Mouse (Mus musculus) layer of hippocampus, adult 11-12 months (tissue): ENCODE measurements around the gene CT030661.1.
A peak's percentile ranks its signal among the peaks of the same experiment; 100 is the strongest.
"Not testable (repeated sequence)": the region's sequence is repeated elsewhere in the genome, so short reads cannot be mapped to it uniquely, and the experiment has no call there.

Source experiments
- DNase-seq: peaks from one replicate; pipeline ENCODE4 v3.0.0; 2022; ENCODE audit warnings: low spot score

CT030661.1 gene

DNA sequence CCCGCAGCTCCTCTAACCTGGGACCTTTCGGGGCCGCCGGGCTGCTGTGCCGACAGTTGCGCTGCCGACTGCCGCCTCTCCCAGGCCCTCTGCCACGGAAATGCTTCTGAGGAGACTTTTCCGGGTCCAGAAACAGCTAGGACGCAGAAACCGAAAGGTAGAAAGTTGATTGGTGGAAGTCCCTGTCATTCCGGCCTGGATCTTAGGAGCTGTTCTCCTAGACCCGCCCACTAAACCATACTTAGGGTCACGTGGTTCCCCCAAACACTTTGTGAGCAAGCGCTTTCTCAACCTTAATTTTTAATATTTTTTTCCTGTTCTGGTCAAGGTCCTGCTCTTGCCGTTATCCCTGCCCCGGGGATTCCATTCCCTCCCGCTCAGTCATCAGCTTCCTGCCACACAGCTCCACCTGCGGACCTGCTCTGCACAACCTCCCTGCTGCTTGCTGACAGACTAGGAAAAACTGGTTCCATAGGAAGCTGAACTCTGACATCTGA is at the start of gene CT030661.1:
Gene CT030661.1 (minus strand): TSS at position 108 of the 497 bp plus-strand sequence.
- DNase-seq: peak; percentile 96

DNA sequence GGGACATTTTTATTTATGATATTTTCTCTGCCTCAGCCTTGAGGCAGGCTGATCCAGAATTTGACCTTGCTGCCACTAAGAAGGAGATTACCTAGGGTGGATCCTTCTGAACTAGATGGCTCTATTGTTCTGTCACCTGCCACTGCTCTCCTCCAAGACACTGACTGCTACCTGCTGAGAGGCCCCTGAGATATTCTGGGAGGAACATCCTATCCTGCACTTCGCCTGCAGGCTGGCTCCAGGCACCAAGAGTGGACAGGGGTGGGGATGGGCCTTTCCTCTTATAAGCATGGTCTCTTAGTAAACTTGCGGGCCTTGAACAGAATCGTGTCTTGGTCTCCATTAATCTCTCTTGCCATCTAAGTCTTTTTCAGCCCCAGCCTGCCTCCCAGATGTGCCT is 49.3 kb upstream of the CT030661.1 start:
- DNase-seq: no peak

GRCm38 (mm10) chr17:22361101-22361781 is 46.6 kb upstream of the CT030661.1 start, which contains the start of the genes Zfp944 and Zfp758:
TSS of gene Zfp944 (minus strand) at chr17:22361400.
TSS of gene Zfp758 (plus strand) at chr17:22361453.
- DNase-seq: peak; percentile 28

- DNase-seq: no peak
Measured at GRCm38 (mm10) chr17:22360572-22360971, 45.9 kb upstream of the CT030661.1 start.

GRCm38 (mm10) chr17:22352794-22353193 is 38.2 kb upstream of the CT030661.1 start:
- peak; percentile 44 for DNase-seq

- DNase-seq: not testable (repeated sequence)
Measured at GRCm38 (mm10) chr17:22315247-22315646, 610 bp upstream of the CT030661.1 start.

DNA sequence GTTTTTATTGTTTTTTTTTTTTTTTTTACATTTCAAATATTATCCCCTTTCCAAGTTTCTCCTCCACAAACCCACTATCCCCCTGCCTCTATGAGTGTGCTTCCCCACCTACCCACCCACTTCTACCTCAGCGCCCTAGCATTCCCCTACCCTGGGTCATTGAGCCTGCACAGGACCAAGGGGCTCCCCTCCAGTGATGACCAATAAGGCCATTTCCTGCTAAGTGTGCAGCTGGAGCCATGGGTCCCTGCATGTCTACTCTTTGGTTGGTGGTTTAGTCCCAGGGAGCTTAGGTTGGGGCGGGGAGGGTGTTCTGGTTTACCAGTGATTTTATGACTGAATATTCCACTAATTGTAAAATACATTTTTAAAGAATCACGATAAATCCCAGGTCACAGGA is 418 bp downstream of the CT030661.1 start:
- DNase-seq: not testable (repeated sequence)
